Mouse (Mus musculus) heart, adult 2 months (tissue): ENCODE measurements at regions not wholly inside any gene's neighbourhood (a gene's known extent, or its start where the extent isn't known, plus 50 kb on each side); places are given as distances from the start of the nearest gene placed in this dataset.

Source experiments
- EP300 ChIP-seq: fragments of 200-500 bp; IDR thresholded peaks from 2 replicates; pipeline ENCODE4 v1.6.1; 2011; ENCODE audit warnings: low read depth, low read length, control low read depth; ENCODE audit not compliant: insufficient read depth
- POLR2A ChIP-seq: fragments of 200-500 bp; IDR thresholded peaks from 2 replicates; pipeline ENCODE4 v1.6.1; 2011; ENCODE audit warnings: mild to moderate bottlenecking, low read depth, low read length, control low read depth; ENCODE audit not compliant: insufficient read depth

GRCm38 (mm10) chrX:11629906-11630305, 302.3 kb downstream of the H2al1j start:
- no peak for TF ChIP-seq POLR2A
- TF ChIP-seq EP300: peak; percentile 56; the same call in 1 of the 2 replicates
